Mouse (Mus musculus) cerebellum, postnatal 4 days (tissue): ENCODE measurements at regions not wholly inside any gene's neighbourhood (a gene's known extent, or its start where the extent isn't known, plus 50 kb on each side); places are given as distances from the start of the nearest gene placed in this dataset.

ENCODE experiments used
- DNase-seq, 2 experiments: peaks; one replicate each; pipeline ENCODE4 v3.0.0; 2022; ENCODE audit warnings: low spot score in 2 of 2, mixed read lengths in 1 of 2

DNA sequence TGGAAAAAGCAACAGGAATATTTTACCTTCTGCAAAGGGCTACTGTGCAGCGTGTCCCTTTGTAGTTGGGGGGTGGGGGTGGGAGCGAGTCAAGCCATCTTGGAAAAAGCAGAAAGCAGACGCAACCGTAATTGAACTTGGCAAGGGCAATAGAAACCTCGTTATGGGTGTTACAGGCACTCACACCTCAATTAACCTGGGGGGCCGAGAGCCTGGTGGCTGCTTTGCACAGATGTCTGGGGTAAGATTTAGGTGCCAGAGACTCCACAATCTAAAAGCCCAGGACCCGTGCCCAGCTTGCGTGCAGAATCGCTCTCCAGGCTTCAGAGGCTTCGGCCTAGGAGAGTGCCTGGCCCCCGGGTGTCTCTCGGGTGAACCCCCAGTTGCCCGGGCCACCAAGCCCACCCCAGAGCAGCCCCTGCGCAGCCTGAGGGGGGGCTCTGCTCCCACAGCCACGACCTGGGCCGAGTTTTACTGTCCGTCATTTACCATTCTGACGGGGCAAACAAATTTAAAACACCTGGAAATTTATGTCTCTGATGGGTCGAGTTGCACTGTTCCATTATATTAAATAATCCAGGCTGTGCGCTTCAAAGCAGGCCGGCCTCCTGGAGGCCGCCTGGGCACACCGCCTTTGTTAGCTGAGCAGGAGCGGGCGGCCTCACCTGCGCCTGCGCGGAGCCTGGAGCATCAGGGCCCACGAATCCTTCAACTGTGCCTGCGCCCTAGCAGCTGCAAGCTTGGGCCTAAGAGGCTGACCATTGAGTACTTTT, 212.4 kb downstream of the Srbd1 start:
- no peak for DNase-seq

DNA sequence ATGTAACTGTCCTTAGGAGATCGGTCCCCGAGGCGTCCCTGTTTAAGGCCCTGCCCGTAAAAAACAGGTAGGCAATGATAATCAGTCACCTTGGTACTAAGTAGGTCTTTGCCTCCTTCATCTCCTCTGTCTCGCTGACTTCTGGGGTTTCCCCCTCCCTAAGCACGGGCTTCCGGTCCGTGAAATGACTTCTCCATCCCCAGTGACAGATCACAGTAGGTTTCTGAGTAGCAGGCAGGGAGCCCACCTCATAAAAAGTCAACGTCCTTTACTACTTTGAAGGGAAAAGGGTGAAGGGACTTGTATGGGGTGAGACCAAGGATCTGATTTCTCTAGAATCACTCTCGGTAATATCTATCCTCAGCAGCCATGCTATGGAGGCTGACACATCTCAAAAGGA, 213.0 kb downstream of the Srbd1 start:
- DNase-seq = no peak

DNA sequence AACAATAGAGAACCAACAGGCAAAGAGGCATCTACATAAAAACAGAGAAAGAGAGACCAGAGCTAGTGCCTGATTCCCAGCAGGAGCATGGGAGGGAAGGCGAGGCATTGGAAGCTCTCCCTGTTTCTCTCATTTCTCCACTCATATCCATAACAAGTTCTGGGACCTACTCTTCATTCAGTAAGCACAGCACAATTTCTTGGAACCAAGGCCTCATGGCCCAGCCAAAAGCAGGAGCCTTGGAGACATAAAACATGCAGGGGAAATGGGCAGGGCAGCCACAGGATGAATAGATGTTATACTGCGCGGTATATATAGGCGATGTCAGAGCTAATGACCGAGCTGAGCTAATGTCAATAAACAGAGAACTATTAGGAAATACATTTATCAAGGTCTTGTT, 214.2 kb downstream of the Srbd1 start:
- no peak for DNase-seq

DNA sequence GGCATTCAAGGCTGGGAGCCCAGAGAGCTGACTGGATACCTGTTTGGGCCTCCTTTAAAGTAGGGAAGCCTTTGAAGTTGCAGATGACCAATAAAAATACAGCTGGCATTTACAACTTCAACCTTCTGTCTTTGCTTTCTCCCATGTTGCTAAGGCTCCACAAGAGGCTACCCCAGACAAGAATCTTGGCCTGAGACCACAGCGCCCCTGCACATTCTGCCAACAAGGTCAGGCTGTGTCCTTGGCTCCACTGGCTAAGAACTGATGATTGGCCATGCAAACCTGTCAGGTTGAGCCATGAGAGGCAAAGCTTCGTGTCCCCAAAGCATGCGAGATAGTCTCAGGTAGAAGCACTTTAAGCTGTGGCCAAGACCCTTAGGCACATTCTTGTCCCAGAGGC, 214.6 kb downstream of the Srbd1 start:
- DNase-seq = no peak

DNA sequence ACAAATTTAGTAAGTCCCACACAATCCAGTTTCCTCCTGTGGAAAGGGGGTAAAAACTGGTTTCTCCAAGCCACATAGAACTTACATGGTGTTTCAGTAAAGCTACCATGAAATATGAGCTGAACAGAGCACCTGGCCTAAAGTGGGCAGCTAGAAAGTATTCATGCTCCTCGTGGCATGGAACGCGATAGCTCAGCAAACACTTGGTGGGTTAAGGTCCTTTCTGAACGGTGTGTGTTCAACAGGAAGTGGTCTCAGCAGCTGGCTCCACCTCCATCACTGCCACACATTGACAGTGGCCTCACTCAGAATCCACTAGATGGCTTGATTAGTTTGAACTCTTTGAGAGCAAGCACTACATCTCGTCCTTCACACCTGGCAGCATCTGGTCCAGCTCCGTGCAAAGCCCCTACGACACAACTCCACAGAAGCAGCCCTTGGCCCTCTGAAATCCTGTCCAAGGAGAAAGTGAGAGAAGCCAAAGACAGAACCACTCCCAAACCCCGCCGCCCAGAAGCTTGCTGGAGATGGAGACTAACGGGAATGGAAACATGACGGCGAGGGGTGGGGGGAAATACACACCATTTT, 215.2 kb downstream of the Srbd1 start:
- no peak for DNase-seq

DNA sequence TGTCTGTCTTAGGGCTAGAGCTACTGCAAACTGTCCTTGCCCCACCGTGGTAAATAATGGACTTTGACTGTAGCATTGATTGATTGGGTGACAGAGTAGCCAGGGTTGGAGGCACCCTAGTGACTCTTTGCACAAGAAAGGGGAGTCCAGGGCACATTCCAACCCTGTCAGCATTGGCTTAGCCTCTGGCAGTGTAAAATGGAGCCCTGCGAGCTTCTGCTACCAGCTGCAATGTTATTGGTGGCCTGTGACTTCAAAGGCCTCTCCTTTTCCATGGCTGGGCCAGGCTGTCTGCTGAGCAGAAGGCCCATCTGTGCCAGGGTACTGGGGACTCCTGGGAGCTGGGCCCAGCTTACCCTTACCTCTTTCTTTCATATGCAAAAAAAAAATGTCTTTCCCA, 216.4 kb downstream of the Srbd1 start:
- no peak for DNase-seq

DNA sequence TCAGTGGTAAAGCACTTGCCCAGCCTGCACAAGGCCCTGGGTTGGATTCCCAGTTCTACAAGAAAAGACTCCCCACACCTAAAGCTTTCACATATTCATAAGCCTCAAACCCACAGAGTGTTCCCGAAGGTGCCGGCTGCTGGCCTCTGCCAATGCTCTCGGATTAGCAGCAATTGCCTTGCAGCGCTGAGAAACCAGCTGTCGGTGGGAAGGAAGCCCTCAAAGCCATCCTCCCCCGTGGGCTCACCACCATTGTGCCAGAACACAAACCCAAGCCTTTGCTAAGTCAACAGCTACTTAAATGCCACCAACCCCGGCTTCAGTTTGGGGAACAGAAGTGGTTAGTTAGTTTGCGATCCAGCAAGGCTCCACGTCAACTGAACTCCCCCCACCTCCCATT, 217.7 kb downstream of the Srbd1 start:
- DNase-seq = no peak

DNA sequence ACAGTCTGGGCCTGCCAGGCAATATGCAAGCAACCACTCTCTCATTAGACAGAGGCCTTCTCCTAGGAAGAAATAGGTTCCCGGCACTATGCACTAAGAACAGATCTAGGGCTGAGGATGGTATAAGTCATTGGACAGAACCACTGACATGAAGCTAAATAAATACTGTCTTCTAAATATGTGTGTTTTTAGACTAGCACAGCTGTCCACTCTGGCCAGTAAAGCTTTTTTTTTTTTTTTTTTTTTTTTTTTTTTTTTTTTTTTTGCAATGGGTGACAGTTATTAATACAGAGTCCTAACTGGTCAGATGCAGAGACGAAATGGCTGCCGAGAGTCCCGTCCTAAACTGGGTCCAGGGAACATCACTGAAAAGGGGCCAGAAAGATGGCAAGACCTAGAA, 218.9 kb downstream of the Srbd1 start:
- DNase-seq = no peak

DNA sequence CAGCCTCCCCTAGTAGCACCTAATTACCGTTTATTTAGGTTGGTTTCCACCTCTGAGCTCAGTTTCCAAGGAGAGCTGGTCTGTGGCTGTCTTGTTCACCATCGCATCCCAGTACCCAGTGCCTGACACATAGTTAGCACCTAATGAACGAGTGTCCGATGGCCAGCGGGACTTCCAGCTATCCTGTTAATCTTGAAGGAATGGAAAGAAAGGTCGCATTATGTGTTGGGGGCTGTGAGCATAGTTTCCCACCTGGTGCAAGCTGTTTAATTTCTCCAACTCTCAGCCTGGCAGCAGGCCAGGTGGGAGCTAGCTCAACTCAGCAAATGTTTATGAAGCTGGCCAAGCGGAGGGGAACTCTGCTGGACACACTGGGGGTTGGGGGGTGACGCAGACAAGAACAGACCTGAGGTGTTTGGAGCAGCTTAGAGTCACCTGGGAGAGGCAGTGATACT, 223.7 kb downstream of the Srbd1 start:
- DNase-seq = peak in 1 of 2 experiments; percentile 20

DNA sequence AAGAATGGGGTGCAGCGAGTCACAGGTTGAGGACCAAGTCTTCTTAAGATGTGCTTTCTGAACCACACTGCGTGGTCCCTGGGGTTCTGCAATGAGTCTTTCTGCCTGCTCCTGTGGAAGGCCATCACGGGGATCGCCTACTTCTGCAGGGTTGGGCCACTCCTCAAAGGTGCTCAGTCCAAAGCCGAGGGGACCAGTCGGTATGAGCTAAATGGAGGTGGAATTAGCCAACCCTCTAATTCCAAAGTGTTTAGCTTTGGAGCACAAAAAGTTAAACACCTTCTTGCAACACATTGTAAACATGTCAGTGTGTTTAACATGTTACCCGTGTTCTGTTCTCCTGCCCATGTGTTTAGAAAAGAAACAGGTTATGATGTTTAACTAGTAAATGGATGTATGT, 225.1 kb downstream of the Srbd1 start:
- no peak for DNase-seq

DNA sequence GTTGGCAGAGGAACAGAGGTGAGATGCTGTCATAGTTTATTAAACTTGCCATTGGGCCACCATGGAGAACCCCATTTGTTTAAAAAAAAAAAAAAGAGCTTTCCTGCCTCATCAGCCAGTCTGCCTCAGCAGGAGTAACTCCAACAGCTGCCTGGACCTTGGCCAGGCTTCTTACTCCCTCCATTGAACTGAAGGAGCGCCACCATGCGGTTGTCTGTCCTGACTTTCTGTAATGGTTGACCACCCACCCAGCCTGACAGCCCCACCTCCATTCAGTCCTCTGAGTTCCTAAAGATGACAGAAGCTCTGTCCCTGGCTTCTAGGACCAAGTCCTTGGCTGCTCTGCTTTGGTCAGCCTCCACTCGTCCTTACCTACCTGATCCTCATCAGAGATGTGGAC, 227.8 kb upstream of the Six2 start:
- no peak for DNase-seq

DNA sequence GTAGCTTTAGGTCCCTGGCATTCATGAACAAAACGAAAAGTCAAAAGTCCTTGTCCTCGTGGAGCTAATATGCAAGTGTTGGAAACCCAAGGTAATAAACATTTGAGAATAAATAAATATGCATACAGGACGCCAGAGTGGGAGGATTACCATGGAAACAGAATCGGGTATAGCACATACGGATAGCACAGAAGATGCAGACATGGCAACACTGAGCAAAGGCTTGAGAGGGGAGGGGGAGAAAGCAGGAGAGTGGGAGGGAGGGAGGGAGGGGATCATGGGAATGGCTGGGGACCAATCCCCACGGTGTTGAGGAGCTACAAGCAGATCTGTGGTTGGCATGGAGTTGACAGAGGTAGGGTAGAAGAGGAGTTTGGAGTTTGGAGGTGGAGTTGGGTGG, 226.0 kb upstream of the Six2 start:
- no peak for DNase-seq

DNA sequence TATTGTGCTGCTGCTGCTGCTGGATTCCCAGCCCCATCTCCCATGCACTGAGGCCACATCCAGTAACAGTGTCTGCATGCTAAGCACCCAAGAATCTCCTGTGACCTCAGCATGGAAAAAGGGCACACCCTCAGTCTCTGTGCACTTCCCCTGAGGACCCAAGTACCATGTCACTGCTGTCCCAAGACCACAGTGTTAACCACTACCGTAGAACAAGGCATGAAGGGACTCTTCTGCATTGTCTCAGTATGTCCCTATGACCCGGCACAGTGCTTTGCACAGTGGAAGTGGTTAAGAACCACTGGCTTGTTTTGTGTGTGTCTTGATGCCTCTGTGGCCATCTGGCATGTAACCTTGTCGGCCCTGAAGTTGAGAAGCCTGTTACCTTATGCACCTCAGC, 220.6 kb upstream of the Six2 start:
- no peak for DNase-seq

DNA sequence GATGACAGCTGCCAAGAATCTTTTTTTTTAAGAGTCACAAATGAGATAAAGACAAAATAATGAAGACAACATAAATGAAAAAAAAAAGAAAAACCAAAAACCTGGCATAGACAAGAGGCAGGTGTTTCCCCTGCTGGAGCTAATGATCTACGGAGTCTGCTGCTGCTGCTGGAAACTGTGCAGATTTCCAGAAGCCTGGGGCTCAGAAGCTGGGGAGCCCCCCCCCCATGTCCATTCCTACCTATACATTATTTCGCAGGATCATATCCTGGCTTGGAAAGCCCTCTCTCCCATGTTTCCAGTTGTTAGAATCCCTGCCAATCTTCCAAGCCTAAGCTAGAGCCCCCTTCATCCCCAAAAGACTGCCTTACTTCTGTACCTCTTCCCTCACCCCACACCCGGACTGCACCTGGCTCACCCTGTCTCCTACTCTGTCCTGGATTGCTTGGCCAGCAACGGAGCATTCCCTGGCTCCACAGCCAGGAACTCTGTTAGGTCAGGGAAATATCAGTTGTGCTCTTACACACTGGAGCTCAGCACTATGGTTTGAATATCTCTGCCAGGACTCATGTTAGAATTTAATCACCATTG, 218.6 kb upstream of the Six2 start:
- DNase-seq = no peak

DNA sequence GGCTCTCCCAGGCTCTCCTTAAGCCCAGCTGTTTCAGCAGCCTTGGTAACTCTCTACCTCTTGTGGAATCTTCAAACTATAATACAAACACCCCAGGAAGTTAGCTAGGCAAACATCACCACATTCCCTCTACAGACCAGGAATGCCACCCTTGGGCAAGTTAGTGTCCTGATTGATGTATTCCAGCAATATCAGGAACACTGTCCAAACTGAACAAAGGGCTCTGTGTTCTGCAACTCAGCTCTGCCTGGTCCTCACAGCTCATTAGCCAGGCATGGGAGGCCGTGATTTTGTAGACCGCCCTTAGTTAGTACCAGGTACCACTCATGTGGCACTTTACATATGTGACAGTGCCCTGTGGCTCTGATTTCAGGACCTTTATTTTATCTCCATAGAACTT, 214.5 kb upstream of the Six2 start:
- DNase-seq = no peak

DNA sequence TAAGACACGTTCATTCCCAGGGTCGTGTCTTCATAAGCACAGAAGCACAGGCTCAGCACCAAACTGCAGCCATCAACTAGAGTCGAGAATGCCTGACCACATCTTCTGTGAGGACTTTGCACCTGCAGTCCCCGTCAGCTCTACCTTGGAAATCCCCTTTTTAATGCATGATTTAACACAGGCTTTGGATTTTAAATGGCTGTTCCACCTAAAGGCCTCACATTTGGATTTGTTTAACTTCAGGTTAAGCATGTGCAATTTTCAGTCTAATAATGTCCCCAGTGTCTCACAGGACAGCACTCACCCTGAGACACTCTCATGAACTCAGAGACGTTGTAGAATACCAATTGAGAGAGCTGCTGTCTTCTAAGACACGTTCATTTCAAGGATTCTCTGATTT, 211.0 kb upstream of the Six2 start:
- no peak for DNase-seq

DNA sequence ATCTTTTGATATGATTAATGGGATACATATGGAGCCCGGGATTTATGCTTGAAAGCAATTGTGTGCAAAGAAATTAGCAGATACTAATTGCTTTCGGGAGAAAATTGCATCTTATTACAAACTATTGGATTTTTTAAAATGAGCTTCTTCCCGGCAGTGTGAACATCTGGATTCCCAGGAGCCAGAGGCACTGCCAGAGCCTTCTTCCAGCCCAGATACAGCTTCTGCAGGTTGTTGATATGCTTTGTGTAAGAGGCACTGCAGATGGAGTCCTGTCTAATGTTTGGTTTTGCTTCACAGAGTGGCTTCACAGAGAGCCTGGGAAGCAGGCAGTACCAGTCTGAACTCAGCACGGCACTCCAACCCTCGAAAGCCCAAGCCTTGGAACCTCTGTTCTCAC, 207.9 kb upstream of the Six2 start:
- no peak for DNase-seq

DNA sequence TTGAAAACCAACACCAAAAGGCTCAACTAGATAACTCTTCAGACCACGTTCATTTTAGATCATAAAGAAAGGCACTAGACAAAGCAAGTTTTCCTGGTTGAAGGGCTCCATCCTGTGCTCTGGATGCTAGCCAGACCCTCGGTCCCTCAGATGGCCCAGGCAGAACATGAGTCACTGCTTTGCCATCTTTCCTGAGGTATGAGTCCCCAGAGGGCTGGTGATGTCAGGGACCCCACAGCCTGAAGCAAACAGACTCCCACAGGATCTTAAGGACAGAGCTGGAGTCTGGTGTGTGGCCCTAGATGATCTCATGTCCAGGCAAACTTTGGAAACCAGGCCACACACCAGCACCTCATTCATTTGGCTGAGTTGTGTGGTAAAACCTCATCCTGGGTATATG, 203.2 kb upstream of the Six2 start:
- DNase-seq = no peak

DNA sequence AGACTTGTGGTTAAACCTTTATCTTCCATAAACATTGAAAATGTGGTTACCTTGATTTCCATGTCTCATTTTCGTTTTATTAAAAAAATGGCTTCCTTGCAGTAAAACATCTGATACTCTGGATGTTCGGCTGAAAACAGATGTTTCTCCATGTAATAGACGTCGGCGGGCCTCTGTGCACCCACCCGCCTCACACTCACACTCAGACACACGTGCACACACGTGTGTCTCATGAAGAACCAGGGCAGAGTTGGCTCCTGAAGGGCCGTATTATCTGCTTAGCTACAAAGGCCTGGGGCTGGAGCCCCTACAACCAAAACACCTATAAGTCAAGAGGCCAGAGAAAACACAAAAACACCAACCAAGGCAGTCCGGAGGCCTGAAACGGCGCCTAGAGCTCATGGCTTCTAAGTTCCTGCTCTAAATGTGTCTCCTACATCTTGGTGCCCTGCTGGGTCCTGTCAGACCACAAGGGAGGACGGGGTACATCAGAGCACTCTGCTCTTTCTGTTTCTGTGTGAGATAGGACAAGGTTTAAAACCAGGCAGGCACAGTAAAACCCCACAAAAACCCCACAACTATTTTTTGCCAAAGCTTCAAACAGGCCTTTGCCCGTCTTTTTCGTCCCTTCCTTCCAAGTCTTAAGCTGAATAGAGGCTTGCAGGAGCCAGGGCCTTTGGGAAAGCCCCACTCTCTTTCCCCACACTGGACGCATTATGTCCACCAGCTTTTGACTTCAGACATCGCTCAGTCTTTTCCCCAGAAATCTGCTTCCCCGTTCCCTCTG, 201.9 kb upstream of the Six2 start:
- no peak for DNase-seq

DNA sequence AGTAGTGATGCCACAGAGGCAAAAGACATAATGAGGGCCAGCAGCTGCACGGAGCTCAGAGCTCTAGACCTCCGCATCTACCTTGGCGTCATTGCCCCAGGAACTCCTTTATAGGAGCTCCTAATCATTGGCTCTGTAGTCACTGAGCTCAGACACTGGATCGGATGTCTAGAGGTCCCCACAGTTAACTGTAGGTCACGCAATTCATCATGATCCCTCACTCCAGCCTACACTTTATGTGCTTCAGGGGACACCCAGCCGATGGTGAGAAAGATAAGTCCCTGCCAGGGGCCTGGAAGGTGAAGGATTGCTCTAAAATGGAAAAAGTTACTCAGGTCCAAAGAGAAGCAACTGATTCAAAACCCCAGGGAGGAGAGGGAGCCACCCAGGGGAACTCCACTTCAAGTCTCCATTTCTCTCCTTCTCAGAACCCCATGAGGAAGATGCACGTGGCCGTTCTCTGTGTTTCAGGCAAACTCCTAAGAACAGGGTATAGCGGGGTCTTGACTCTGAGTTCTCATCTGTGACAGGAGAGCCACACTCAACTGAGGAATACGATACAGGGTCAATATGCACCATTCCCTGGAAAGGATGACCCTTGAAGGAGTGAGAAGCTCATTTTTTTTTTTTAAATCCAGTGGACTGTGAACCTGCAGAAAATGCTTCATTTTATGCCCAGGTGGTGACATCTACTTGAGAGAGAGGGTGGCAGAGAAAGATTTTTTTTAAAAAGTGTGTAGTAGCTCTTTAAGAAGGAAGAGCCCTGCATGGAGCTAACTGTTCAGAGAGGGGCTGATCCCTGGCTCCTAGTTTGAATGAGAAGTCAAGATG, 200.7 kb upstream of the Six2 start:
- no peak for DNase-seq

DNA sequence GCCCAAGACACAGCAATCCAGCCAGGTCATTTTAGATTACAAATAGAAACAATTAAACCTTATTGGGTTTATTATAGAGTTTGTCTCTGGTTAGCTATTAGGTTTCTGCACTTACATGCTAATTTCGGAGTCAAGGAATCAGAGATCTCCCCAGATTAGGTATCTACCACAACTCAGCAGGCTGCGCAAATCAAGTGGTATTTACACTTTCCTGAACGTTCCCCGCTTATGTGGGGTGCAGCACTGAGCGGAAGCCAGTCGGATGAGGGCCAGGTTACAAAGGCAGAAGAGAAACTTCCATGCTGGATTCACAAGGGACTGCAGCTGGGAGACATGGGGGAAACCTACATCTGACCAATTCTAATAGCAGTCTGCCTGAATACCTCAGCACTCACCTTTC, 198.6 kb upstream of the Six2 start:
- DNase-seq = no peak

DNA sequence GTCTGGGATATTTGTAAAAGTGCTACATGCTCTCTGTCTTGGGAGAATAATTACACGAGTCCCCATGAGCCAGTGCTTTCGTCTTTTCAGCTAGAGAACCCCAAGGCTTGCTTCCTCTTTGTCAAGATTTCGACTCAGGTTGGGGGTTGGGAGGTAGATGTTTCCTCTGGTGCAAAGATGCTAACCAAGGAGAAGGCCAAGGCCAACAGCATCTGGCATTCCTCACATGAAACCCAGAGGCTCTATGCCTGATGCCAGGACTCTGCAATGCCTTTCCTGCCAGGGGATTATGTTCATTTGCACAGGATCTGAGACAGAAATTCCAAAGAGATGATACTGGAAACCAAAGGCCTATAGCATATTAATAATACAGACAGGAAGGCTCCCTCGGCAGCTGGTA, 198.2 kb upstream of the Six2 start:
- no peak for DNase-seq
